Mouse (Mus musculus): ENCODE results near the gene Misp. TPM values are rescaled to one million over a fixed set of nuclear protein-coding genes. Genes with fewer than 3 reads are reported as not detected.
A peak's percentile ranks its signal among the peaks of the same experiment; 100 is the strongest.

Misp gene
- polyA plus RNA-seq, 1 experiment = 4.0 TPM

GRCm38 (mm10) chr10:79852827-79853226 is 32.0 kb downstream of the Misp start:
- H3K4me3 ChIP-seq (ENCODE audit: low read depth, low read length) = peak overlapping the region; percentile 76
- peaks cover 14% of the 10 kb centered on the region for H3K36me3 ChIP-seq (ENCODE audit: control insufficient read depth, insufficient read depth, low read length, poor library complexity, severe bottlenecking)
- H3K4me1 ChIP-seq (ENCODE audit: control insufficient read depth, insufficient read depth, low read length) = peaks cover 12% of the 10 kb centered on the region
- H3K27ac ChIP-seq (ENCODE audit: insufficient read depth, low read length) = peak overlapping the region; percentile 90
- no peaks in the 10 kb centered on the region for H3K9me3 ChIP-seq (replicated peaks; ENCODE audit: control insufficient read depth, insufficient read depth, low read length, poor library complexity, severe bottlenecking)
- no peaks in the 10 kb centered on the region for H3K27me3 ChIP-seq (ENCODE audit: control insufficient read depth, insufficient read depth, low read length, poor library complexity, severe bottlenecking)
- peak overlapping the region; percentile 70 for H3K9ac ChIP-seq (ENCODE audit: low read depth, poor library complexity, severe bottlenecking)
- TF ChIP-seq POLR2A (IDR thresholded peaks at IDR 0.05; ENCODE audit: insufficient read depth, low read length) (no peak), CTCF (IDR thresholded peaks at IDR 0.05; ENCODE audit: low read depth, low read length) (no peak), EP300 (IDR thresholded peaks at IDR 0.05; ENCODE audit: insufficient read depth, low read depth, low read length) (no peak)

- Histone ChIP-seq H3K4me1 (ENCODE audit: control insufficient read depth, insufficient read depth, low read length) (peaks cover 12% of the 10 kb centered on the region), H3K9me3 (replicated peaks; ENCODE audit: control insufficient read depth, insufficient read depth, low read length, poor library complexity, severe bottlenecking) (no peaks in the 10 kb centered on the region), H3K27me3 (ENCODE audit: control insufficient read depth, insufficient read depth, low read length, poor library complexity, severe bottlenecking) (no peaks in the 10 kb centered on the region), H3K27ac (ENCODE audit: insufficient read depth, low read length) (peak overlapping the region; percentile 90), H3K9ac (ENCODE audit: low read depth, poor library complexity, severe bottlenecking) (peak overlapping the region; percentile 70), H3K36me3 (ENCODE audit: control insufficient read depth, insufficient read depth, low read length, poor library complexity, severe bottlenecking) (peaks cover 19% of the 10 kb centered on the region), H3K4me3 (ENCODE audit: low read depth, low read length) (peak overlapping the region; percentile 76)
- TF ChIP-seq CTCF (IDR thresholded peaks at IDR 0.05; ENCODE audit: low read depth, low read length) = no peak
- no peak for TF ChIP-seq POLR2A (IDR thresholded peaks at IDR 0.05; ENCODE audit: insufficient read depth, low read length)
Measured at GRCm38 (mm10) chr10:79853392-79853791, 32.6 kb downstream of the Misp start.

GRCm38 (mm10) chr10:79853860-79854795 is 33.3 kb downstream of the Misp start, which contains the start of gene Ptbp1:
TSS of gene Ptbp1 (plus strand) at chr10:79854427.
- H3K4me1 ChIP-seq (ENCODE audit: control insufficient read depth, insufficient read depth, low read length) = peaks cover 12% of the 10 kb centered on the region
- peaks cover 26% of the 10 kb centered on the region for H3K36me3 ChIP-seq (ENCODE audit: control insufficient read depth, insufficient read depth, low read length, poor library complexity, severe bottlenecking)
- TF ChIP-seq POLR2A (IDR thresholded peaks at IDR 0.05; ENCODE audit: insufficient read depth, low read length) (no peak), EP300 (IDR thresholded peaks at IDR 0.05; ENCODE audit: insufficient read depth, low read depth, low read length) (no peak), CTCF (IDR thresholded peaks at IDR 0.05; ENCODE audit: low read depth, low read length) (no peak)
- peak within 1 kb of the TSS; percentile 93 for H3K9ac ChIP-seq (ENCODE audit: low read depth, poor library complexity, severe bottlenecking)
- H3K4me3 ChIP-seq (ENCODE audit: low read depth, low read length) = peak within 1 kb of the TSS; percentile 80
- no peaks in the 10 kb centered on the region for H3K9me3 ChIP-seq (replicated peaks; ENCODE audit: control insufficient read depth, insufficient read depth, low read length, poor library complexity, severe bottlenecking)
- no peaks in the 10 kb centered on the region for H3K27me3 ChIP-seq (ENCODE audit: control insufficient read depth, insufficient read depth, low read length, poor library complexity, severe bottlenecking)
- H3K27ac ChIP-seq (ENCODE audit: insufficient read depth, low read length) = peak within 1 kb of the TSS; percentile 90

- H3K9ac ChIP-seq (ENCODE audit: low read depth, poor library complexity, severe bottlenecking) = peak overlapping the region; percentile 93
- H3K9me3 ChIP-seq (replicated peaks; ENCODE audit: control insufficient read depth, insufficient read depth, low read length, poor library complexity, severe bottlenecking) = no peaks in the 10 kb centered on the region
- H3K27ac ChIP-seq (ENCODE audit: insufficient read depth, low read length) = peak overlapping the region; percentile 89
- H3K36me3 ChIP-seq (ENCODE audit: control insufficient read depth, insufficient read depth, low read length, poor library complexity, severe bottlenecking) = peaks cover 34% of the 10 kb centered on the region
- TF ChIP-seq POLR2A (IDR thresholded peaks at IDR 0.05; ENCODE audit: insufficient read depth, low read length) (no peak), EP300 (IDR thresholded peaks at IDR 0.05; ENCODE audit: insufficient read depth, low read depth, low read length) (no peak), CTCF (IDR thresholded peaks at IDR 0.05; ENCODE audit: low read depth, low read length) (no peak)
- peak overlapping the region; percentile 80 for H3K4me3 ChIP-seq (ENCODE audit: low read depth, low read length)
- H3K27me3 ChIP-seq (ENCODE audit: control insufficient read depth, insufficient read depth, low read length, poor library complexity, severe bottlenecking) = no peaks in the 10 kb centered on the region
- H3K4me1 ChIP-seq (ENCODE audit: control insufficient read depth, insufficient read depth, low read length) = peaks cover 11% of the 10 kb centered on the region
Measured at GRCm38 (mm10) chr10:79854801-79855541, 34.2 kb downstream of the Misp start.

- Histone ChIP-seq H3K4me1 (ENCODE audit: control insufficient read depth, insufficient read depth, low read length) (peaks cover 5% of the 10 kb centered on the region), H3K27ac (ENCODE audit: insufficient read depth, low read length) (peak overlapping the region; percentile 89), H3K36me3 (ENCODE audit: control insufficient read depth, insufficient read depth, low read length, poor library complexity, severe bottlenecking) (peaks cover 41% of the 10 kb centered on the region), H3K9me3 (replicated peaks; ENCODE audit: control insufficient read depth, insufficient read depth, low read length, poor library complexity, severe bottlenecking) (no peaks in the 10 kb centered on the region), H3K27me3 (ENCODE audit: control insufficient read depth, insufficient read depth, low read length, poor library complexity, severe bottlenecking) (no peaks in the 10 kb centered on the region), H3K9ac (ENCODE audit: low read depth, poor library complexity, severe bottlenecking) (peak overlapping the region; percentile 93), H3K4me3 (ENCODE audit: low read depth, low read length) (peak overlapping the region; percentile 80)
- no peak for TF ChIP-seq POLR2A (IDR thresholded peaks at IDR 0.05; ENCODE audit: insufficient read depth, low read length)
Measured at GRCm38 (mm10) chr10:79855558-79856184, 34.9 kb downstream of the Misp start.
